Mouse (Mus musculus) layer of hippocampus, postnatal 10 days (tissue): ENCODE results near the gene Gm37240. TPM values are rescaled to one million over a fixed set of nuclear protein-coding genes. Genes with fewer than 3 reads are reported as not detected.
A peak's percentile ranks its signal among the peaks of the same experiment; 100 is the strongest.
"Not testable (repeated sequence)": the region's sequence is repeated elsewhere in the genome, so short reads cannot be mapped to it uniquely, and the experiment has no call there.

ENCODE experiments used
- DNase-seq, 2 experiments: peaks; one replicate each; pipeline ENCODE4 v3.0.0; 2021; ENCODE audit warnings: low spot score in 2 of 2
- total RNA-seq, 2 experiments: library from RNA; stranded (reverse); gene quantifications; 2 replicates each; pipeline ENCODE4 v1.2.3; 2021

Gm37240 gene
- total RNA-seq, 2 experiments from 2014 or later: 0.75 to 0.80 TPM

DNA sequence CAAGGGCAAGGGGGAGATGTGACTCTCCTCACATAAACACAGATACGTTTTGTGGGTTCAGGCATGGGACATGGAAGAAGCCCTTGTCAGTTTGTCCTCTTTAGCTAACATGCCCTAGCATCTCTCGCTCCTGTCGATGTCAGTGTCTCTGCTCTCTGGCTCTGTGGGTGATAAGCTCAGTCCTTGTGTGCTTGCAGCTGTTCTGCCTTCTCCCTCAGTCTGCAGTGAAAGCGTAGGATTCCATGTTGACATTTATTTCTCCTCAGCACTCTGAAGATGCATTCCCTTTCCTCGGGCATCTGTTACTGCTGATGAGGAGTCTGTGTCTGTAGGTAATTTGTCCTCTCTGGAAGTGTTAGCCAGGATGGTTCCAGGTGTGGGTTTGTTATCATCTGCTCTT, 304.1 kb downstream of the Gm37240 start:
- DNase-seq: no peak

DNA sequence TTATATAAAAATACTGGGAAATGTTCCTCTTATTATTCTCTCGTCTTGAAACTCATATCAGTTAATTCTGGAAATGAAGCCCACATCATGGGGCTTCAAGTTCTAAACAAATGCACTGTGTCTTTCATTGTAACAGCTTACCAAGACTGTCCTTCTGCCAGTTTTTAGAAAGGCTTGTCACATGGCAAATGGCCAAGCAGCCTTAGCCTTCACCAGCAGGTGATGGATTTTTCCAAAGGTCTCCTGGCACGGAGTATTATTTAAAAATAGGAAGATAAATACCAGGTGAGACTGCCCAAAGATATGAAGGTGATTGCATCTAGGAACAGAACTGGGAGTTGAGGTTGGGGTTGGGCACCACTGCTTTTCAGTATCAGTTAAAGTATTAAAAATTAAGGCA, 304.6 kb downstream of the Gm37240 start:
- DNase-seq: no peak

DNA sequence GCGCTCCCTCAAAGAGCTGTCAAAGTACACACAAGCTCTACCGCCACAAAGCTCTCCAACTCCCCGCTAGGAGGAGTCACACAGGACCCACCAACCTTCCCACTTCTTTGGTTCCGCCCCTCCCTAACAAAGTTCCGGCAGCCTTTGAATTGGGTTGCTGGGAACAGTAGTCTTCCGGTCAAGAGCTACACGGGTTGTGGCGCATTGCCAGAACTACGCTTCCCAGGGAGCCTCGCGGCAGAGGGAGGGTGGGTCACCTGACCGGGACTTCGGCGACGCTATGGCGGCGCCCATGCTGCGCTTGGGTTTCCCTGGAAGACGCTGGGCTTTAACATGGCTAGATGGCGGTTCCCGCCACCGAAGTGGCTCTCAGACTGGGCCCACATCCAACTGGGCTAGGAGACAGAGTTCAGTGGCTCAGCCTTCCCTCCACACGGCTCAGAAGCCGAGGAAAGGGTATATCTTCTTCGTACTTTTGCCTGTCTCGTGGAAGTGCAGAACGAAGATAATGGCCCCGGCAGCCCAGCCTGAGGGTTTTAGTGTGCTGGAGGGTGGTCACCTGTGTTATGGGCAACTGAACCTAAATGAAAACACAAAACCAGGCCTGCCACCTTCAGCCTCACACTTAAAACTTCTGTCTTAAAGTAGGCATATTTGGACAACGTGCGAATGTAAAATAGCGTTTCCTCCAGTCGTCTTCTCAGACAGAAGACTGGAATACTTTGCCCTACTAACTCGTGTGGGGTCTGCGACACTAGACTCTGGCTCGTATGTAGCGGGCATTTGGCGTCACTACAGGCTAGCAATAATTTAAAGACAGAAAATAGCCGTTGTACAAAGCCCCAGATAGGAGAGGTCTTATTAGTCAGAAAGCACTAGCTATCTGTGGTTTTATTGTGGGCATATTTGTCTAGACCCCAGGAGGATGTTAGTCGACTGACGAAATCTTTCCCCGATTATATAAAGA, 313.2 kb downstream of the Gm37240 start, which contains the start of gene Gatb:
Gene Gatb (plus strand): TSS at position 256 of the 967 bp plus-strand sequence.
- peak; percentile 99 for DNase-seq

DNA sequence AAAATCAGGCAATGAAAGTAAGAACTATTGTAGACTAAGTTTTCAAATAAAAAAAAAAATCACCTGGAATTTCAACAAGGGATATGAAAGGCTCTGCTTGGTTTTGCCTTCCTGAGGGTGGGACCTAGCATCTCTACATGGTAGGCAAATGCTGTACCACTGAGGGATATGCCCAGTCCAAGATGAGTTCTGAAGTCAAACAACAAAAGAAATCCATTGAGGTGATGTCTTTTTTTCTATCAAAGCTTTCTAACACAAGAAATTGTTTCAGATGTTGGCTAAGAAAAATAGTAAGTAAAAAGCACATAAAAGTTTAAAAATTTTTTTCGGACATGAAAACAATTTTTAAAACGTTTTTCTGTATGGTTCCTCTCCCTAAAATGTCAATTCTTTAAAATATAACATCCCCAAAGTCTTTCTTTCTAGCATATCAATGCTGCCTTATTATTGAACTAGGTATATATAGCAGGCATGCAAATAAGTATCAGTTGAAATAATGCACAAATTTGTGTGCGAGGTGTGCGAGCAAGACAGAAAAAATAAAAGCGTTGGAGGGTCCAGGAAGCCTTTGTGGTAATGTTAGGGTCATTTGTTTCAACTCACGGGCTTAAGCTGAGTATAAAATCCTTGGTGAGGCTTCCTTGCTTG, 314.0 kb downstream of the Gm37240 start:
- no peak for DNase-seq

DNA sequence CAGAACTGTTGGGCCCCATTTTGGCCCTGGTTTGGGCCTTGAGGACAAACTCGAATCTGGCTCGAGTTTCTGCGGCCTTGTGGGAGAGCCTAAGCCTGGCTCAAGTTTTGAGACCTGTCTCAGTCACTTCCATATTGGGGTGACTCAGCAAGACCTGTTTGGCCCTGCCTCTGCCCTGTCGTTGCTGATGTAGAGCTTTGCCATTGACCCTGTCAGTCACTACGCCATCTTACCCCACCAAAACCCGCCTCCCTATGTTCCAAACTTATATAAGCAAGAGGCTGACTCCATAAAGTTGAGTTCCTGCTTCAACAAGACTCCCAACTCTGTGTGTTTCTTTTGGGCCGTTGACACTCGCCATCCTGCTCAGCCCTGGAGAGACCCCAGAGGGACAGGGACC, 314.8 kb downstream of the Gm37240 start:
- not testable (repeated sequence) for DNase-seq

DNA sequence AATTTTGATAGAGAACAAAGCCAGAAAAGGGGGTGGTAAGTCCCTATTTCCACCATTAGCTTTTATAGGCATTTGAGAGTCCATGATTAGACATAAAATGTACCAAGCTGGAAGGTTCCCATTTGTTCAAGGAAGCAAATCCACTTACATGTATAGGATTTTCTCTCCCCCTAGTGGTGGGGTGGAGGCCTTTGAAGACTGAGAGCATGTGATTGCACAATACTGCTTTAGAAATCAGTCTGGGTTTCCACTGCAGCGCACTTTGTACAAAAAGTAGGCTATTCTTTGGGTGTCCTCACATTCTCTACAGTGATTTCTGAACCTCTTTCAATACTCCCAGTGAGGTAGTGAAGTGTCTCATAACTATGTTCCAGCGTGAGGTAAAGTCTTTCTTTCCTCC, 316.0 kb downstream of the Gm37240 start:
- peak; percentile 42 to 61 for DNase-seq

DNA sequence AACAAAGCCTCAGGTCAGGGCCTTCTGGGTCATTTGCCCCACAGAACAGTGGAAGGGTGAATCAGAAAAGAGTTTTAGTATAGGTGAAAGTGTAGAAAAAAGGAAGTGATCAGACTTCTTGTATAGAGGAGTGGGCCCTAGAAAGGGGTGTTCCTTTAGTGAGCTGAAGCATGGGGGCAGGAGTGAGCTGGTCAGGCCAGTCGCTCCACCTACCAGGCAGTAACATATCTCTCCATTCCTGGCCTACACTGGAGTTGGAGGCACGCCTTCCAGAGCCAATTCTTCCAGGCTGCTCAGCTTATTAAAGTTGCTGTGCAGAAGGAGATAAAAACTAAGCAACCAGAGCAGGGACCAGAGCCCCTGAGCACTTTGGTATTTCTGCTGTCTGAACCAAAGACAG, 322.7 kb downstream of the Gm37240 start:
- no peak for DNase-seq

DNA sequence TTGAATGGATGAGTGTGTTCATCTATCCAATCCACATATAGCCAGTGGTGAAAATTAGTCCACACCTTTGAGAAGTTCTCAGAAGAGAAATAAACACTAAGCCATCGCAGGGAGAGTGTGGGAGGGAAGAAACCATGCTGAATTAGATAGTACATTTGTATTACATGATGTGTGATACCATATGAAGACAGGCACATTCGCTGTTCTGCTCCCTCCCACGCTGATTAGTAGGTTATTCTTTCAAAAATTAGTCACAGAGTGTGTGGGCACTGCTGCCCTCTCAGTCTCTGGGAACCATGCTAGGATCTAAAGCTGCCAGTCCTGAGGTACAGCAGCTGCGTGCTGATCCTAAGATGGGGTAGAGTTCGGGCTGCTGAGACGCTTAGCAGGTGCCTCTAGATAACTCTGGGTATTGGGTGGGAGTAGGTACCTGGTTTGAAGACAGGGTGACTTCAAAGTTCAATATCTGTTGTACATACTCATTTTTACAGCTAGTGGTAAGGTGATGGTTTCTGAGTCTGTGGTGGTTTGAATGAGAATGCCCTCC, 333.5 kb downstream of the Gm37240 start:
- no peak for DNase-seq

DNA sequence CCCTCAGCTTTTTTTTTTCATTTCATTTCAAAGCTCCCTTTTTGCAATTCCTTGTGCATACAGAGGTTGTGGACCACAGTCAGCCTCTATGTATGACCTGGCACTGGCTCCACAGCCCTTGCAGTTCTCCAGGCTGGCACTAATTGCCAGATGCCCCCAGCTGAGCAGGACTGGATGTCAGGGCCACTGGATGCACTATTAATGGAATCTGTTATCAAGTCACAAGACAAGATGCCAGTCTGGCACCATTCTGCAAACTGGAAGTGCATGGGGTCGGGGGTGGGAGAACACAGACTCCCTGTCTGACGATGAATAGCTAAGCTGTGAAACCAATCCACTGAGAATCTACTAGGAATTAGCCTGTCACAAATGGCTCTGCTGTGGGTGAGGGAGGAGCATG, 336.0 kb downstream of the Gm37240 start:
- DNase-seq: peak; percentile 21 to 44

DNA sequence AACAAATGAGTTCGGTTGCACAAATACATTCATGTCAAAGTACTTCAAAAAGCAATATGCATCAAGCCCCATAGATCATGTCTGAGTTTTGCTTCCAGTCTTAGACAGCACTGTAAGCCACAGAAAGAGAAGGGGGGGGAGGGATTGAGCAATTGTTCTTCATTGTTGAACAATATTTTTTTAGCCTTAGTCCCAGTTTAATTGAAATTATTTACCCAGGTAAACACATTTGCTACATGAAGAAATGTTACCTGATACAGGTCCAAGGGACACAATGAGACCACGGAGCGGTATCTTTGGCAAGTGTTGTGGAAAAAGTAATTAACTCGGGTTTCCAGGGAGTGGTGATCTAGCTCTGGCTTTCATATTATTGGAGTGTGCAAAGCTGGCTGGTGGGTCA, 337.0 kb downstream of the Gm37240 start:
- DNase-seq: no peak

DNA sequence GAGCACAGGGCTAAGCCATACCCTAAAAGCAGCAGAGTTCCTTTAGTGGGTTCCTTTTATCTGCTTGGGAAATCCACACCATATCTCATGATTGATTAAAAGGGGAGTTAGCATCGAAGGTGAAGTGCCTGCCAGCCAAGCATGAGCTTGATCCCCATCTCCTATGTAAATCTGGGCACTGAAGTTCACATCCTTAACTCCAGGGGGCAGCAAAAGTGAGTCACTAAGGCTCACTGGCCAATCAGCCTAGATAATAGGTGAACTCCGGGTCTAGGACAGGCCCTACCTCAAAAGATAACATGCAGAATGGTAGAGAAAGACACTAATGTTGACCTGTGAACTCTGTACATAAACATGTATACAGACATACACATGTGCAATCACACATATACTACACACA, 343.7 kb downstream of the Gm37240 start:
- no peak for DNase-seq

DNA sequence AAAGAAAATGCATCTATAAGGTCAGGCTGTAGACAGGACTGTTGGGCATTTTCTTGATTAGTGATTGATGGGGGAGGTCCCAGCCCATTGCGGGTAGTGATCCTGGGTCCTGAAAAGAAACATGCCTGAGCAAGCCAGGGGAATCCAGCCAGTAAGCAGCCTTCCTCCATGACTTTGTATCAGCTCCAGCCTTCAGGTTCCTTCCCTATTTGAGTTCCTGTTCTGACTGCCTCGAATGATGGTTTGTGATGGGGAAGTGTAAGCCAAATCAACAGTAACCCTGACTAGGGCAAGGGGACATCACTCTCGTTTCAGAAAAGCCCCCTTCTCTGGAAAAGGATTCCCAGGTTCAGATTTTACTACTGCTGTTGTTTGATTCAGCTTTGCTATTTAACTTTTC, 344.6 kb downstream of the Gm37240 start:
- DNase-seq: no peak

DNA sequence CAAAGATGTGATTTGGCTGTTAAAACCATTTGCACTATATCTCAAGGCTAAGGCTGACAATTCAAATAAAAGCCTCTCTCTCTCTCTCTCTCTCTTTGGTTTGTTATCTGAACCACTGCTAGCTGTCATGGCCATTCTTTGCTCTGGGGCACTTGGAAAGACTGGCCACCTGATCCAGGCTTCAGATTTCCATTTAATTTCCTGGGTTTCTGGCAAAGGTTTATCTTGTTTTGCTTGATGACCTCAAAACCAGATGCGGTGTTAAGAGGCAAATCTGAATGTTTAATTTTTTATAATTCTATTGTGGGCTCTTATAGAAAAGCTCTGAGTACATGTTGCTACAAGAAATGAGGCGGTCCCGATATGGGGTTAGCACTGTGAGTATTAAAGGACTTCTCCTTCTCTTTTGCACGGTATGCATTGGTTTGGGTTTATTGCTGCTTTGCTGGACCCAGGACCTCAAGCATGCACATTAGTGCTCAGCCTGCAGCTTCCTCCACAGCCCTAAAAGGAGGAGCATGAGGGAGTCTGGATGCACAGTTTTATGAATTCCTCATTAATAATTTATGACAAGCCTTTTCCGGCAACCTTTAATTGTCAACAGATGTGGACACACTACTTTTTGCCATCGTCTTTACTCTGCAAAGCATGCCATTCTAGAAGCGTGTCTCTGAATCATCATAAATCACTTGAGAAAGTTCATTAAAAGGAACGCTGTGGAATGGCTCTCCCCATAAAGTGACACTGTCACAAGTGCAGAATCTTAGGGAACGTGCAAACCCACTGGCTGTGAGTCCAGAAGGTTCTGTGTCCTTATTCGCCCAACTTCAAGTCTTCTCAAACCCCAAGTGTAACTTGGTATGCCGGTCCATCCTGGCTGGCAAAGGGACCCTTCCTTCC, 351.4 kb downstream of the Gm37240 start:
- DNase-seq: no peak

DNA sequence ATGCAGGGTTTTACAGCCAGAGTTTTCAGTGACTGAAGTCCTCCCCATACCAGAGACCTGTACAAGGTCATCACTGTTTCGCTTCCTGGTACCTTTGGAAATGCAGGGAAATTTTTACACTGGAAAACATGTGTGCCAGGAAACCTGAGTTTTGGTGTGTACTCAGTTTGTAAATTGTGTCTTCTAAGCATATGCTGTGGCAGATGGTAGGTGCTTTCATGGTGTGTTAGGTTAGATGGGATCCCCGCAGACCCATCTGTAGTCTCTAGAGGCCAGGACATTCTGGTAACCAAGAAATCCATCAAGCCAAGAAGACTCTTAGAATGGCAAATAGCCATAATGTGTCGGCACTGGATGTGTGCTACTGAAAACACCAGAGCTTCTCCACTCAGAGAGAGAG, 352.3 kb downstream of the Gm37240 start:
- no peak for DNase-seq

DNA sequence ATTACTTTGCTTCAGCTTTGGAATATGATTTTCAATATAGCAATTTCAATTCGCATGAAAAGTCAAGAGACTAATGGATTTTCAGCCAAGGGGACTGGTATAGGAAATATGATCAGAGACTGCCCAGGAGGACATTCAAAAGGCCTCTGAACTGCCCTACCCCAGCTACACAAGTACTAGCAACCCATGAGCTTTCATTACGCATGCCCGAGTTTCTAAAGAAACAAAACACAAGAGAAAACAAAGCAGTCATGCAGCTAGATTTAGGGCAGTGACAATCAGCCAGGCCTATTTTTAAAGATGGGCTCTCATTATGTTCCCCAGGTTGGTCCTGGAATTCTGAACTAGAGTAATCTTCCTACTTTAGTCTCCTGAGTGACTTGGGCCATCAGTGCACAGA, 354.9 kb downstream of the Gm37240 start:
- DNase-seq: no peak

DNA sequence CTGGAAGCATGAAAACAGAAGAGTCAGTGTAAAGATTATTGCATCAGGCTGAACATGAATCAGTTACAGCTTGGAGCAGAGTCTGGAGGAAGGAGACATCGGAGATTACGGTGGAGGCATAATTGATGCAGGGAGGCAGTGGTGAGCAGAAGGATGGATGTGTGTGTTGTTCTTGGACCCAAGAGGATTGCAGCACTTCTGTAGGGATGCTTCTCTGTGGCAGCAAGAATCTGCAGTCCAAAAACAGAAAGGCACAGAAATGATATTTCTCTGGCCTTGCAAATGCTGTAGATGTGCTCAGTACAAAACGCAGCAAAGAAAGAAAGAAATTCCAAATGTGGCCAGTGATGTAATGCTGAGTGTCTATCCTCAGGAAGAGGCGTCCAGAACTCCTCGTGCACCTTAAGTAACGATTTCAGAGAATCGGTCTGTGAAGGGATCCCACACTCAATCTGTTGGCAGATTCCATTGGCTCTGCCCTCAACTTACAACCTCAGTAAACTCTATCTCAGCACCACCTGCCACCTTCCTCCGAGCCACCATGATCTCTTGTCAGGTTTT, 356.6 kb downstream of the Gm37240 start:
- no peak for DNase-seq

DNA sequence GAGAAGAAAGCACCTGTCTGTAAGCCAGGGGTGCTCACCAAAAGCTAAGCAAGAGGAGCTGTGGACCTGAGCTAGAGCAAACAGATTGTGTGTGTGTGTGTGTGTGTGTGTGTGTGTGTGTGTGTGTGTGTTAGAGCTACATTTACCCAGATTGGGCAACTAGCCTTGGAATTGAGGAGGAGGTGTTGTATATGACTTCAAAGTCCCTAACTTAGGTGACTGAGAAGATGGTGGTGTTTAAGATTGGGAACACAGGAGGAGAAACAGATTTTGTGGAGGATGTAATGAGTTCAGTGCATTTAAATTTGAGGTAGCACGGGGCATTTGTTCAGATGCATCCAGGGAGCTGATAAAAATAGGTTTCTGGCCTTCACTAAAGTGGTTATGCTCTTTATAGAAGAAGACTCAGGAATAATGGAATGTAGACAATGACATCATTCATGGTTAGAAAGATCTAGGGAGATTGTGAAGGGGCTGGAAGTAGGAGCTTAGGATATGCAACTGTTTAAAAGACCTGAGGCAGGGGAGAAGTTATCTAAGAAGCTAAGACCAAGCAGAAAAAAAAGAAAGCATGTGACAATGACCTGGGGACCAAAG, 365.9 kb downstream of the Gm37240 start:
- DNase-seq: no peak

DNA sequence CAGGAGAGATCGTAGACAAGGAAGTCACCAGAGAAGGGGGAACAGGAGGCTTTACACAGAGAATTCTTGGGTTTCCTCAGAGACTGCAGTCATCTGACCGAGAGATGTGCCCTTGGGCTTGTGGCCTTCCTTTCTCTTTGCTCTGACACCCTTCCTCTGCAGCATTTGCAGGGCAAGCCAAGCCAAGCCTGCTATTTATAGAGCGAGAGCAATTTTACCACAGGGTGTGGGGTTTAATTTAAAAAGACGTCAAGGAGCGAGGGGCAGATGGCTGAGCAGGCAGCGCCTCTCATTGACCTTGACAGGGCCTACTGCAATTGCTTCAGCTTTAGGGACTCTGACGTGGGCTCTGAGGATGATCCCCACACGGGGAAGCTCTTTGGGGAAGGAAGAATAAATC, 368.6 kb downstream of the Gm37240 start:
- no peak for DNase-seq

DNA sequence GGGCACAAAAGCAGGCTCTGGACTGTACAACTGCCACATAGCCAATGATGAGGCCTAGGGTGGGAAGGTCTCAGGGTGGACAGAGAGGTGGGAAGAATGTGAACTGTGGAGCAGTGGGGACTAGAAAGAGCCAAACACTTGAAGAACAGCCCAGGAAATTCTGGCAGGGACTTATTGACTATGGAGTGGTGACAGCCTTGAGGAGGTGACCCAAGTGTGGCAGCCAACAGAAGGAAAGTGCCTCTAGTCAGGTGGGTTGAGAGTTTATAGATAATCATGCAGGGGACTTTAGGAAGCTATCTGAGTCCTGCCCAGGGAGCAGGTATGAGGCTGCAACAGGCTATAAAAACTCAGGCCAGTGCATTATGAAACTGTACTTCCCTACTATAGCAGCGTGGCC, 369.2 kb downstream of the Gm37240 start:
- no peak for DNase-seq

DNA sequence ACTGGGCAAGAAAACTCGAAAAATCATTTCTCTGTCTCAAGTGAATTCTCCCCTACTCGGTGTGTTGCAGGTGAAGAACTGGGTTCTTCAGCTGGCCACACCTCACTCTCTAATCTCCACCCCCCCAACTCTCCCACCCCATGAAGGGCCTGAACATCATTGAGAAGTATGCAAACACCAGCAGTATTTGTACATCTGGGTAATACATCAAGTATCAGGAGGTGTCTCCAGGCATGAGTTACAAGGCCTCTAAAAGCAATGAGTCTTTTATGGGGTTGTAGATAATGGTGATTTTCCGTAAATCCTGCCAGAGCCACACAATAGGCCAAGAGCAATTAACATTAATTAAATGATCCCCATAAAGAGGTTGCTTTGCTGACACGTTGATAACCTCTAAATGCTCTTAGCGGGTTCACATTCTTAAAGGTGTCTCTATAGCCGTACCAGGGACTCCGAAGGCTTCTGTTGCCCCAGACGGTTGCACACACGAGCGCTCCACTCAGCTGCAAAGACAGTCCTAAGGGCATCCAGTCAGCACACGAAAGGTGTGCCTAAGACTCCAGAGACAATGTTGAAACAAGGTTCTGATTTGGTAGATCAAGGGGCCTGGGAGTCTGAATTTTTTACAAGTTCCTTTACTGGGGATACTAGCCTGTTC, 370.4 kb downstream of the Gm37240 start:
- no peak for DNase-seq
